Mouse (Mus musculus): Measurements from ENCODE around the gene Slc4a4.

GRCm38 (mm10) chr5:89280312-89280863, 393.8 kb downstream of the Slc4a4 start:
- no peak for TF ChIP-seq POLR2A (IDR thresholded peaks at IDR 0.05; ENCODE audit: borderline replicate concordance, extremely low read depth, insufficient read depth, insufficient read length, poor library complexity, severe bottlenecking)
- no peak for TF ChIP-seq CTCF (IDR thresholded peaks at IDR 0.05; ENCODE audit: borderline replicate concordance, extremely low read depth, insufficient read depth, insufficient read length)
